Mouse (Mus musculus) megakaryocyte, embryonic 14.5 days (primary cell): ENCODE data around the gene Pex3.

Experiments used
- FLI1 ChIP-seq: IDR thresholded peaks from 2 replicates; pipeline ENCODE4 v1.6.1; 2012; ENCODE audit warnings: low read length, inconsistent platforms, mixed read lengths
- GATA1 ChIP-seq: IDR thresholded peaks from 3 replicates; pipeline ENCODE4 v1.6.1; 2012; ENCODE audit warnings: mixed read lengths, low read length, inconsistent platforms, borderline replicate concordance

GRCm38 (mm10) chr10:13554316-13554715 is 1.4 kb upstream of the Pex3 start:
- no peak for TF ChIP-seq GATA1
- TF ChIP-seq FLI1 = no peak
